Mouse (Mus musculus) embryonic facial prominence, embryonic 11.5 days (tissue): ENCODE data around the gene Dnah10. TPM values are rescaled to one million over a fixed set of nuclear protein-coding genes. Genes with fewer than 3 reads are reported as not detected.

Experiments
- ATAC-seq: fragments of 200-750 bp; cut with Nextera tagmentation; replicated peaks from 2 replicates; pipeline ENCODE4 v1.8.0; 2017; ENCODE audit warnings: low read depth; ENCODE audit not compliant: insufficient number of reproducible peaks, low FRiP score, low TSS enrichment
- DNase-seq: peaks from one replicate; pipeline ENCODE4 v3.0.0-alpha.2; 2015; ENCODE audit warnings: low spot score
- H3K27ac ChIP-seq: fragments of 300-500 bp; sonication (generic); replicated peaks from 2 replicates; pipeline ENCODE4 v1.5.1; 2014; ENCODE audit warnings: mild to moderate bottlenecking, low read depth, low read length, control low read depth
- H3K27me3 ChIP-seq: fragments of 300-500 bp; sonication (generic); 2 replicates; pipeline ENCODE4 v1.6.1; 2014; ENCODE audit warnings: mild to moderate bottlenecking, low read length, moderate library complexity, mixed read lengths; ENCODE audit not compliant: control insufficient read depth, insufficient read depth
- H3K36me3 ChIP-seq: fragments of 300-500 bp; sonication (generic); replicated peaks from 2 replicates; pipeline ENCODE4 v1.6.1; 2014; ENCODE audit warnings: low read depth, mild to moderate bottlenecking, low read length, moderate library complexity, mixed read lengths; ENCODE audit not compliant: control insufficient read depth, insufficient read depth
- H3K4me1 ChIP-seq: fragments of 300-500 bp; sonication (generic); 2 replicates; pipeline ENCODE4 v1.6.1; 2014; ENCODE audit warnings: low read length, mixed read lengths; ENCODE audit not compliant: control insufficient read depth, insufficient read depth
- H3K4me2 ChIP-seq: fragments of 300-500 bp; sonication (generic); 2 replicates; pipeline ENCODE4 v1.6.1; 2014; ENCODE audit warnings: low read depth, mild to moderate bottlenecking, control low read depth, low read length, moderate library complexity
- H3K4me3 ChIP-seq: fragments of 300-500 bp; sonication (generic); 2 replicates; pipeline ENCODE4 v1.5.1; 2014; ENCODE audit warnings: low read depth, low read length, control low read depth
- H3K9ac ChIP-seq: fragments of 300-500 bp; sonication (generic); replicated peaks from 2 replicates; pipeline ENCODE4 v1.6.1; 2014; ENCODE audit warnings: mild to moderate bottlenecking, control low read depth, low read length
- H3K9me3 ChIP-seq: fragments of 300-500 bp; sonication (generic); replicated peaks from 2 replicates; pipeline ENCODE4 v1.6.1; 2016; ENCODE audit warnings: mild to moderate bottlenecking, low read length, inconsistent platforms, mixed read lengths; ENCODE audit not compliant: control insufficient read depth
- WGBS: fragments of 180-500 bp; shearing (Covaris S2); extraction: QIAGEN DNeasy Blood & Tissue Kit; methylation state at CpG from one replicate; pipeline ENCODE4 v1.1.7; 2014; 5-methylcytosine and 5-hydroxymethylcytosine counted together
- polyA plus RNA-seq: library from polyadenylated mRNA; unstranded; fragments of >200 nt; fragmentation: Nextera tagmentation; extraction: Ambion mirVana; gene quantifications from 2 replicates; pipeline ENCODE4 v1.2.1, GENCODE M21; 2014

Dnah10 gene
- polyA plus RNA-seq, 1 experiment from 2014 or later, result 0.01 TPM

GRCm38 (mm10) chr5:124814797-124815196 lies 89.9 kb downstream of the Dnah10 start:
- ATAC-seq (no peak), DNase-seq (no peak)
- H3K36me3 ChIP-seq, result no peaks in the 10 kb centered on the region
- H3K4me1 ChIP-seq, result no peaks in the 10 kb centered on the region
- no peak overlapping the region for H3K27ac ChIP-seq
- H3K9ac ChIP-seq, result no peak overlapping the region
- 58% methylated on average over 5 of the region's 5 CpGs for WGBS
- H3K27me3 ChIP-seq, result no peaks in the 10 kb centered on the region
- no peak overlapping the region for H3K4me3 ChIP-seq
- H3K9me3 ChIP-seq, result no peaks in the 10 kb centered on the region
- no peak overlapping the region for H3K4me2 ChIP-seq

- no peaks in the 10 kb centered on the region for H3K27me3 ChIP-seq
- no peak overlapping the region for H3K9ac ChIP-seq
- WGBS, result 86% methylated on average over 15 of the region's 15 CpGs
- H3K4me2 ChIP-seq, result no peak overlapping the region
- no peaks in the 10 kb centered on the region for H3K4me1 ChIP-seq
- ATAC-seq, result no peak
- H3K36me3 ChIP-seq, result no peaks in the 10 kb centered on the region
- H3K27ac ChIP-seq, result no peak overlapping the region
- H3K9me3 ChIP-seq, result no peaks in the 10 kb centered on the region
- no peak for DNase-seq
- H3K4me3 ChIP-seq, result no peak overlapping the region
These were observed 92.2 kb downstream of the Dnah10 start for GRCm38 (mm10) chr5:124817050-124817449.

GRCm38 (mm10) chr5:124822128-124822894 lies 97.4 kb downstream of the Dnah10 start:
- Histone ChIP-seq H3K9ac (no peak overlapping the region), H3K4me1 (no peaks in the 10 kb centered on the region), H3K36me3 (no peaks in the 10 kb centered on the region), H3K27me3 (no peaks in the 10 kb centered on the region), H3K4me3 (no peak overlapping the region), H3K27ac (no peak overlapping the region), H3K4me2 (no peak overlapping the region), H3K9me3 (no peaks in the 10 kb centered on the region)
- ATAC-seq (no peak), DNase-seq (no peak)
- 86% methylated on average over 18 of the region's 18 CpGs for WGBS

- DNase-seq (no peak), ATAC-seq (no peak)
- H3K36me3 ChIP-seq, result no peaks in the 10 kb centered on the region
- no peak overlapping the region for H3K4me2 ChIP-seq
- 93% methylated on average over 12 of the region's 12 CpGs for WGBS
- H3K9me3 ChIP-seq, result no peaks in the 10 kb centered on the region
- H3K4me1 ChIP-seq, result no peaks in the 10 kb centered on the region
- H3K27ac ChIP-seq, result no peak overlapping the region
- H3K4me3 ChIP-seq, result no peak overlapping the region
- H3K27me3 ChIP-seq, result no peaks in the 10 kb centered on the region
- H3K9ac ChIP-seq, result no peak overlapping the region
These were observed 105.4 kb downstream of the Dnah10 start for GRCm38 (mm10) chr5:124830331-124830730.

GRCm38 (mm10) chr5:124835218-124835617 lies 110.3 kb downstream of the Dnah10 start:
- H3K4me1 ChIP-seq, result no peaks in the 10 kb centered on the region
- DNase-seq (no peak), ATAC-seq (no peak)
- H3K4me2 ChIP-seq, result no peak overlapping the region
- 91% methylated on average over 15 of the region's 15 CpGs for WGBS
- no peak overlapping the region for H3K27ac ChIP-seq
- H3K36me3 ChIP-seq, result no peaks in the 10 kb centered on the region; the same call in 1 of the 2 replicates
- no peak overlapping the region for H3K4me3 ChIP-seq
- no peaks in the 10 kb centered on the region for H3K9me3 ChIP-seq
- H3K27me3 ChIP-seq, result no peaks in the 10 kb centered on the region
- no peak overlapping the region for H3K9ac ChIP-seq

GRCm38 (mm10) chr5:124836075-124836474 lies 111.2 kb downstream of the Dnah10 start:
- Histone ChIP-seq H3K36me3 (no peaks in the 10 kb centered on the region; the same call in 1 of the 2 replicates), H3K4me2 (no peak overlapping the region), H3K9ac (no peak overlapping the region), H3K27me3 (no peaks in the 10 kb centered on the region), H3K27ac (no peak overlapping the region), H3K9me3 (no peaks in the 10 kb centered on the region), H3K4me3 (no peak overlapping the region), H3K4me1 (no peaks in the 10 kb centered on the region)
- no peak for DNase-seq
- no peak for ATAC-seq
- WGBS, result 89% methylated on average over 10 of the region's 10 CpGs

- Histone ChIP-seq H3K4me2 (no peak overlapping the region), H3K4me3 (no peak overlapping the region), H3K9ac (no peak overlapping the region), H3K27me3 (no peaks in the 10 kb centered on the region), H3K9me3 (no peaks in the 10 kb centered on the region), H3K4me1 (no peaks in the 10 kb centered on the region), H3K27ac (no peak overlapping the region), H3K36me3 (no peaks in the 10 kb centered on the region; the same call in 1 of the 2 replicates)
- DNase-seq (no peak), ATAC-seq (no peak)
- 73% methylated on average over 4 of the region's 4 CpGs for WGBS
These were observed 111.7 kb downstream of the Dnah10 start for GRCm38 (mm10) chr5:124836621-124837020.

GRCm38 (mm10) chr5:124840202-124840601 lies 115.3 kb downstream of the Dnah10 start:
- no peaks in the 10 kb centered on the region; the same call in 1 of the 2 replicates for H3K36me3 ChIP-seq
- no peaks in the 10 kb centered on the region for H3K9me3 ChIP-seq
- H3K4me1 ChIP-seq, result no peaks in the 10 kb centered on the region
- H3K9ac ChIP-seq, result no peak overlapping the region
- 76% methylated on average over 7 of the region's 7 CpGs for WGBS
- H3K4me2 ChIP-seq, result no peak overlapping the region
- ATAC-seq (no peak), DNase-seq (no peak)
- no peaks in the 10 kb centered on the region for H3K27me3 ChIP-seq
- H3K4me3 ChIP-seq, result no peak overlapping the region
- no peak overlapping the region for H3K27ac ChIP-seq
